Mouse (Mus musculus): ENCODE measurements around the gene Zfp53. TPM values are rescaled to one million over a fixed set of nuclear protein-coding genes. Genes with fewer than 3 reads are reported as not detected.
A peak's percentile ranks its signal among the peaks of the same experiment; 100 is the strongest.

Gene Zfp53
- polyA plus RNA-seq, 1 experiment from 2014 or later = 7.3 TPM

DNA sequence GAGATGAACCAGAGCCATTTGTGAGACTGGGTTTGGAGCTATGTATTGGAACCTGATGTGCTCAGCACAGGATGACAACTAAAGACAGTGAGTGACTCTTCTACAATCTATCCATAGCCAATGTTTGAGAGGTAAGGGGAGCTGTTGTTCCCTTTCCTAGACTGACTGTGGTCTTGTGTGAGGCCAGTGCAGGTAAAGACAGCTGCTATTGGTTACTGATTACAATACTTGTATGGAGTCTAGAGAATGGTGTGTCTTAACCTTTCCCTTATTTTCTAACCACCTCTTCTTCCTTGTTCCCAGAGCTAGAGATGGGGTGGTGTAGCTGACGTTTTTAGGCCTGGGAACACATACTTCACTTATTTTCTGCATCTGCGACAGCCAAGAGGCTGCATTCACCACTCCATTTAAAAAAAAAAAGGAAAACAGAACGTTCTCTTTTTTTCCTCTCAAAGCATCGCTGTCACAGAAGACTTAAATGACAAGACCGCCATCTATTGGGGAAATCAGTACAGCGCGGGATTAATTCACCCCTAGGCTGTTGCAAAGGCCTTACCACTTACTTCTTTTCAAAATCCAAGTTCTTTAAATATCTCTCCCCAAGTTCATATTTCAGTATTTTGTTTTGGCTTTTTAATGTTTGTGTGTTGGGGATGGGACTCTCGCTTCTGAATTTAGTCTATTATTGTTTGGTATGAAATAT, 26.8 kb downstream of the Zfp53 start:
- Histone ChIP-seq H3K4me3 (ENCODE audit: low read depth, low read length) (peak overlapping the region; percentile 57), H3K4me2 (ENCODE audit: low read depth, low read length) (peak overlapping the region; percentile 79), H3K9me3 (ENCODE audit: control insufficient read depth, low read length) (no peaks in the 10 kb centered on the region), H3K27ac (replicated peaks; ENCODE audit: low read depth, low read length) (peak overlapping the region; percentile 94), H3K4me1 (ENCODE audit: control insufficient read depth, insufficient read depth, low read length) (no peaks in the 10 kb centered on the region), H3K9ac (ENCODE audit: low read depth, low read length) (peak overlapping the region; percentile 73), H3K36me3 (ENCODE audit: control insufficient read depth, insufficient read depth, low read length) (0 out of 2 replicates have a peak, but pooled peaks cover 7% of the 10 kb centered on the region), H3K27me3 (replicated peaks; ENCODE audit: control insufficient read depth, insufficient read depth, low read length) (no peaks in the 10 kb centered on the region)
- under 1% methylated on average over 8 of the region's 8 CpGs for WGBS
- ATAC-seq (ENCODE audit: low read depth) (peak; percentile 51), DNase-seq (ENCODE audit: low spot score) (peak; percentile 93)

DNA sequence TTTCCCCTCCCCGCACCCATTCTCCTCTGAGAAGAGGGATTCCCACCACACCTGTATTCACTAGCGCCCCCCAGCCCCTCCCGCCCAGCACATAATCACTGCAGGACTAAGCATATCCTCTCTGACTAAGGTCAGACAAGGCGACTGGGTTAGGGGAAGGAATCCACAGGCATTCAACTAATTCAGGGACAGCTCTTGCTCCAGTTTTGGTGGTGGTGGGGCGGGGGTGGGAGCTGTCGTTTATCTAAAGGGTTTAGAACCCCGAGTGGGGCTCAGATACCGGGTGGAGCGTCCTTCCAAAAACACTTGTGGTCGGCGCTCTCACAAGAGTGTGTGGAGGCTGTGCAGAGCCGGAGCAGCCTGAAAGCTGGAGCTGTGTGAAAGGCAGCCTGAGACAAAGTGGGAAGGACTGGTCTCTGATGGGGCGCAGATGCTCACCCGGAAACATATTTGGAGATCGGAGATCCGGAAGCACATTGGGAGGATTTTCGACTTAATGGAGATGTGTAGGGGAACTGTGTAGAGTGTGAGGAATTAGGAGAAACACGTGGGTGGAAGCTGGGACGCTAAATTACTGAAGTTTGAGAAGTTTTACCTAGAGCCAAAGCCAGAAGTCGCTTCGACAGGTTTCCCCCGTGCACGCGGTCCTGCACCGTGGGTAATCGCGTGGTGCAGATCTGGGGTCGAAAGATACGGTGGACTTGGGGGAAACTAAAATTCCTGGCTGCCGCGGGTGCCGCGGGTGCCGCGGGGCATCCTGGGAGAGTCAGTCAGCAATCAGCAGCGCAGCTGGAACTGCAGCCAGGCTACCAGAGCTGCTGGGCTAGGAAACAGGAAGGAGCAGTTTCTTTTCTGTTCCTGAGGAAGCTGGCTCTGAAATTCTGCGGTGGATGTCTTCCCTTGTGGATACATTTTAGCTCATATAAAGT, 27.7 kb downstream of the Zfp53 start:
- WGBS = under 1% methylated on average over 37 of the region's 37 CpGs
- no peaks in the 10 kb centered on the region for H3K4me1 ChIP-seq (ENCODE audit: control insufficient read depth, insufficient read depth, low read length)
- H3K27ac ChIP-seq (replicated peaks; ENCODE audit: low read depth, low read length) = peak overlapping the region; percentile 94
- H3K4me3 ChIP-seq (ENCODE audit: low read depth, low read length) = peak overlapping the region; percentile 57
- no peaks in the 10 kb centered on the region for H3K9me3 ChIP-seq (ENCODE audit: control insufficient read depth, low read length)
- ATAC-seq (ENCODE audit: low read depth) = peak; percentile 93
- H3K4me2 ChIP-seq (ENCODE audit: low read depth, low read length) = peak overlapping the region; percentile 79
- peak overlapping the region; percentile 73 for H3K9ac ChIP-seq (ENCODE audit: low read depth, low read length)
- no peaks in the 10 kb centered on the region for H3K27me3 ChIP-seq (replicated peaks; ENCODE audit: control insufficient read depth, insufficient read depth, low read length)
- peak; percentile 91 for DNase-seq (ENCODE audit: low spot score)
- H3K36me3 ChIP-seq (ENCODE audit: control insufficient read depth, insufficient read depth, low read length) = no peaks in the 10 kb centered on the region

DNA sequence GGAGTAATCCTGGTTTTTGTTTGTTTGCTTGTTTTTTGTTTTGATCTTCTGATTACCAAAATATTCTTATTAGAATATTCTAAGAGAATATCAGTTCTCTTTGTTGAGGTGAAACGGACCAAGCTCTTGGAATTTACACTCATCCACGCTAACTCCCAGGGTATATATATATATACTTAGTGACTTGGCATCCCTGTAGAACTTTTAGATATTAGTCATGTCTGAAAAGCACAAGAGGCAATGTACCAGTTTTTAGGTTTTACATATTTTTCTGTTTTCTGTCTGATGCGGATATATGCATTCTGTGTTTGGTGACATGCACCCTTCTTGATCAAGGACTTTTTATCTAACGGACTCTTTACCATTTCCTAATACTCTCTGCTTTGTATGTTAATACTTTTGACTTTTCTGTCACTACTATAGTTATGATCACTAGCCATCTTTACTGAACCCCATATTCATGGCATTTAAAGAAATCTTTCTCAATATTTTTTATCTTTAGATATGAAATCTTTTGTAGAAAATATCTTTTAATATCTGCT, 28.4 kb downstream of the Zfp53 start:
- H3K9ac ChIP-seq (ENCODE audit: low read depth, low read length) = peak overlapping the region; percentile 73
- no peak for DNase-seq (ENCODE audit: low spot score)
- no peaks in the 10 kb centered on the region for H3K27me3 ChIP-seq (replicated peaks; ENCODE audit: control insufficient read depth, insufficient read depth, low read length)
- no peaks in the 10 kb centered on the region for H3K4me1 ChIP-seq (ENCODE audit: control insufficient read depth, insufficient read depth, low read length)
- peak overlapping the region; percentile 57 for H3K4me3 ChIP-seq (ENCODE audit: low read depth, low read length)
- H3K27ac ChIP-seq (replicated peaks; ENCODE audit: low read depth, low read length) = peak overlapping the region; percentile 94
- peak overlapping the region; percentile 79 for H3K4me2 ChIP-seq (ENCODE audit: low read depth, low read length)
- H3K36me3 ChIP-seq (ENCODE audit: control insufficient read depth, insufficient read depth, low read length) = no peaks in the 10 kb centered on the region
- H3K9me3 ChIP-seq (ENCODE audit: control insufficient read depth, low read length) = no peaks in the 10 kb centered on the region
- no peak for ATAC-seq (ENCODE audit: low read depth)
- WGBS = 34% methylated on average over 4 of the region's 4 CpGs

DNA sequence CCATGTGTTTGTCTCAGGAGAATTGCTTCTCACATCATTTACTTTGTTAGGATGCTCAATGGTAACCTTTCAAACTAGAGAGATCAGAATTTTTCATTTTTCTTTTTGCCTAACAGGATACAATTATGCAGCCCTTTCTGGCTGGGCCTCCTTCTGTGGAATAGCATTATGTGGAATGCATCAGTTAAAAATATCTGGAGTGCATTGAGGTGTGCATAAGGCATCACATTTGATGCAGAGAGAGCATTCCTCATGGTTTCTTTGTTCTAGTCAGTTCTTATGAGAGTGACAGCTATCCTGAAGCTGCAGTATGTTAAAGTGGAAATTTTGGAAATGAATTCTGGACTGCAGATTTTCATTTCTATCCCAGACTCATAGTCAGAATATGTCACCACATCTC, 37.5 kb downstream of the Zfp53 start:
- H3K36me3 ChIP-seq (ENCODE audit: control insufficient read depth, insufficient read depth, low read length) = no peaks in the 10 kb centered on the region
- ATAC-seq (ENCODE audit: low read depth) (no peak), DNase-seq (ENCODE audit: low spot score) (no peak)
- no peak overlapping the region for H3K4me3 ChIP-seq (ENCODE audit: low read depth, low read length)
- no peaks in the 10 kb centered on the region for H3K9me3 ChIP-seq (ENCODE audit: control insufficient read depth, low read length)
- no peaks in the 10 kb centered on the region for H3K27me3 ChIP-seq (replicated peaks; ENCODE audit: control insufficient read depth, insufficient read depth, low read length)
- H3K4me2 ChIP-seq (ENCODE audit: low read depth, low read length) = no peak overlapping the region
- H3K4me1 ChIP-seq (ENCODE audit: control insufficient read depth, insufficient read depth, low read length) = peaks cover 2% of the 10 kb centered on the region; the same call in 1 of the 2 replicates
- H3K27ac ChIP-seq (replicated peaks; ENCODE audit: low read depth, low read length) = no peak overlapping the region
- H3K9ac ChIP-seq (ENCODE audit: low read depth, low read length) = no peak overlapping the region

DNA sequence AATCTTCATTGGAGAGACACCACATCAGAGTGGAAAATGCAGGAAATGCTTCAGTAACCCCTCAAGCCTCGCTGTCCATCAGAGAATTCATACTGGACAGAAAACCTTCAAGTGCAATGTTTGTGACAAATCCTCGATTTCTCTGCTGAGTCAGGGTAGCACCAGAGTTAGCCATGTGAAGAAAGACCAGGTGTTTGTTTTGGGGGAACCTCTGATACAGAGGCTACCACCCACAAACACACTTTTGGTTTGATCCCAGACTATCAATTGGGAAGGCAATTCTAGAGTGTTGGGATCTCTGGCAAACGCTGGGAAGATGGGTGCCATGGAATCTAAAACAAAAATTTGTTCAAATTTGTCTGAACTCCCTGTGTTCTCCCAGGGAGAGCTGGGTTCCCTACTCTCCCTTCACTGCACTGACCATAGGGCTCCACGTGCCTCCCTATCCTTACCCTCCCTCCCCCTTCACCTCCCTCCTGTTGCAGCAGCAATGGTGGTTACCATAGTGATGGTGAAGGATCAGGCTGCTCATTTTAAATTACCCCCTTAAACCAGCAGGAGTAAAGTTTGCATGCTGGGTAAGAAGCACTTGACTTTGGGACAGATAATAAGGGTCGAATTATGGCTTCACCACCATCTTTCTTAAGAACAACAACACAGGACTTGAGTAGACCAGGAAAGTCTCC, 42.0 kb downstream of the Zfp53 start:
- DNase-seq (ENCODE audit: low spot score) (no peak), ATAC-seq (ENCODE audit: low read depth) (no peak)
- H3K36me3 ChIP-seq (ENCODE audit: control insufficient read depth, insufficient read depth, low read length) = no peaks in the 10 kb centered on the region
- no peaks in the 10 kb centered on the region for H3K9me3 ChIP-seq (ENCODE audit: control insufficient read depth, low read length)
- H3K4me3 ChIP-seq (ENCODE audit: low read depth, low read length) = no peak overlapping the region
- no peak overlapping the region for H3K27ac ChIP-seq (replicated peaks; ENCODE audit: low read depth, low read length)
- 75% methylated on average over 5 of the region's 5 CpGs for WGBS
- H3K4me2 ChIP-seq (ENCODE audit: low read depth, low read length) = peak overlapping the region; percentile 60; the same call in 1 of the 2 replicates
- H3K27me3 ChIP-seq (replicated peaks; ENCODE audit: control insufficient read depth, insufficient read depth, low read length) = no peaks in the 10 kb centered on the region
- no peak overlapping the region for H3K9ac ChIP-seq (ENCODE audit: low read depth, low read length)
- H3K4me1 ChIP-seq (ENCODE audit: control insufficient read depth, insufficient read depth, low read length) = peaks cover 7% of the 10 kb centered on the region

DNA sequence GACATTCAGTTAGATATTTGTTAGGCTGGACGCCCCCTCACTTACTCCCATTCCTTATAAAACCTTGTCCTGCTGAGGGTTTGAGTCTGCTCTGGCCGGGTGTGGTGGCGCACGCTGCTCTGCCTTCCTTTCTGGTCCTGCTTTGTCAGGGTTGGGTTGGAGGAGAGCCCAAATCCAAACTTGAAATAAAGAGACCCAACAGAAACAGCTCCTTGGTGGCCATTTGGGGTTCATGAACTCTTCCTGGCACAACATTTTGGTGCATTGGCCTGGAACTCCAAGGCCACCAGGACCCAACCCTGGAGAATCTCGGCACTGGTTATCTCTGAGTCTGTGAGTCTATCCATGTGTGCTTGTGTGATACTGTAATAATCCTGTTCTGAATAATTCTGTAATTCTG, 42.8 kb downstream of the Zfp53 start:
- Histone ChIP-seq H3K9me3 (ENCODE audit: control insufficient read depth, low read length) (no peaks in the 10 kb centered on the region), H3K27me3 (replicated peaks; ENCODE audit: control insufficient read depth, insufficient read depth, low read length) (no peaks in the 10 kb centered on the region), H3K4me1 (ENCODE audit: control insufficient read depth, insufficient read depth, low read length) (peaks cover 7% of the 10 kb centered on the region), H3K36me3 (ENCODE audit: control insufficient read depth, insufficient read depth, low read length) (no peaks in the 10 kb centered on the region), H3K4me3 (ENCODE audit: low read depth, low read length) (peak overlapping the region; percentile 85), H3K27ac (replicated peaks; ENCODE audit: low read depth, low read length) (peak overlapping the region; percentile 98), H3K9ac (ENCODE audit: low read depth, low read length) (peak overlapping the region; percentile 98), H3K4me2 (ENCODE audit: low read depth, low read length) (peak overlapping the region; percentile 60)
- ATAC-seq (ENCODE audit: low read depth) (no peak), DNase-seq (ENCODE audit: low spot score) (no peak)
- WGBS = 78% methylated on average over 5 of the region's 5 CpGs

DNA sequence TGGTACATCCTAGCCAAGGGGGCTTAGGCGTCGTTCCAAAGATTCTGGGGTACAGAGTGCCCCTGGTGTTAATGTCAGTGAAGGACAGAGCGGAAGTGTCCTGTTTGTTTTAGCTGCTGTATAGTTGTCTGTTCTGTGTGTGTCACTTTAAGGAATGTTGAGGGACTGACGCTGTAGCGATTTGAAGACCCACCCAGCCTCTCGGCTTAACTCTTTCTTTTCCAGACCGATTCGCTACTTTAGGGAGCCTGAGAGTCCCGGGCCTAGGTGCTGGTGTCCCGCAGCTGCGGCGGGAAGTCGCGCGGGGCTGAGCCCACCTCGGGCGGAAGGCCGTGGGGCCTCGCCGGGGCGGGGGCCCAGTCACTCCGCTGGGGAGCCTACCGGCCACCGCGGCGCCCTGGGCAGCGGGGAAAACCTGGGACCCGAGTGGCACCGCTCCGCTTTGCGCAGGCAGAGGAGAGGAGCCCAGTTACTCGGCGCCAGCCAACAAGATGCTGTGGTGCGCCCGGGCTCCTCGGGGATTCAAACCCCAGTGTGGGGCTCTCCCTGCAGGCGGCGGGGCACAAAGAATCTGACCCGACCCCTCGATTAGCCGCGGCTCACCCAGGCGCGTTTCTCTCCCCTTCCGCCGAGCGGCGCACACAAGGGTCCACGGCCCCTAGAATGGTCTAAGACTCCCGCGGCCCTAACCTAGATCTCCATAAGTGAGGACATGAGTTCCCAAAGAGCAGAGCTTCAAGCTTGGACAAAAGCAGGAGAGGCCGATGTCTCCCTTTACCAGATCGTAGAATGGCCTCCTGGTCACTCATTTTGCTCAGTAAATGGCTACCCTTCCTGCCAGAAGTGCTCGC, 43.5 kb downstream of the Zfp53 start:
- Histone ChIP-seq H3K27me3 (replicated peaks; ENCODE audit: control insufficient read depth, insufficient read depth, low read length) (no peaks in the 10 kb centered on the region), H3K4me1 (ENCODE audit: control insufficient read depth, insufficient read depth, low read length) (peaks cover 7% of the 10 kb centered on the region), H3K9me3 (ENCODE audit: control insufficient read depth, low read length) (no peaks in the 10 kb centered on the region), H3K4me2 (ENCODE audit: low read depth, low read length) (peak overlapping the region; percentile 60), H3K9ac (ENCODE audit: low read depth, low read length) (peak overlapping the region; percentile 98), H3K36me3 (ENCODE audit: control insufficient read depth, insufficient read depth, low read length) (no peaks in the 10 kb centered on the region), H3K27ac (replicated peaks; ENCODE audit: low read depth, low read length) (peak overlapping the region; percentile 98), H3K4me3 (ENCODE audit: low read depth, low read length) (peak overlapping the region; percentile 85)
- ATAC-seq (ENCODE audit: low read depth) = peak; percentile 92
- WGBS = under 1% methylated on average over 24 of the region's 54 CpGs
- DNase-seq (ENCODE audit: low spot score) = peak; percentile 95

Measured in embryonic facial prominence, embryonic 14.5 days (tissue).